Mouse (Mus musculus) lung, postnatal 14 days (tissue): ENCODE data around the gene Gm12800.
"Not testable (repeated sequence)": the region's sequence is repeated elsewhere in the genome, so short reads cannot be mapped to it uniquely, and the experiment has no call there.

Experiments used
- DNase-seq: peaks from one replicate; pipeline ENCODE4 v3.0.0; 2021

The Gm12800 gene

GRCm38 (mm10) chr4:101908821-101909220 lies at the start of gene Gm12800:
Gene Gm12800 (plus strand): TSS chr4:101909121.
- not testable (repeated sequence) for DNase-seq

- DNase-seq = peak; percentile 10
Observed at GRCm38 (mm10) chr4:101860873-101861272, 48.0 kb upstream of the Gm12800 start.

GRCm38 (mm10) chr4:101862289-101862688 lies 46.6 kb upstream of the Gm12800 start:
- DNase-seq = no peak

- DNase-seq = not testable (repeated sequence)
Observed at GRCm38 (mm10) chr4:101872031-101872430, 36.9 kb upstream of the Gm12800 start.

- not testable (repeated sequence) for DNase-seq
Observed at GRCm38 (mm10) chr4:101875687-101876086, 33.2 kb upstream of the Gm12800 start.

- DNase-seq = no peak
Observed at GRCm38 (mm10) chr4:101883641-101884040, 25.3 kb upstream of the Gm12800 start.

GRCm38 (mm10) chr4:101889377-101889776 lies 19.5 kb upstream of the Gm12800 start:
- no peak for DNase-seq

GRCm38 (mm10) chr4:101893656-101894420 lies 15.1 kb upstream of the Gm12800 start, which contains the start of gene C130073F10Rik:
Gene C130073F10Rik (minus strand): TSS chr4:101893789.
- DNase-seq = no peak

- DNase-seq = not testable (repeated sequence)
Observed at GRCm38 (mm10) chr4:101940107-101940506, 31.2 kb downstream of the Gm12800 start, which contains the start of gene Gm12794. Gene Gm12794 (plus strand): TSS chr4:101940407.
